Mouse (Mus musculus) intestine, embryonic 14.5 days (tissue): Measurements from ENCODE around the gene Cry1. TPM values are rescaled to one million over a fixed set of nuclear protein-coding genes. Genes with fewer than 3 reads are reported as not detected.

Experiments used
- ATAC-seq: fragments of 200-750 bp; cut with Nextera tagmentation; replicated peaks from 2 replicates; pipeline ENCODE4 v1.8.0; 2017; ENCODE audit warnings: low read depth, moderate number of reproducible peaks, moderate TSS enrichment, moderate library complexity; ENCODE audit not compliant: low FRiP score, low TSS enrichment
- DNase-seq: peaks from one replicate; pipeline ENCODE4 v3.0.0-alpha.2; 2018; ENCODE audit warnings: low spot score
- H3K27ac ChIP-seq: fragments of 300-500 bp; sonication (generic); 2 replicates; pipeline ENCODE4 v1.5.1; 2014; ENCODE audit warnings: low read depth, mild to moderate bottlenecking, control low read depth
- H3K27me3 ChIP-seq: fragments of 300-500 bp; sonication (generic); replicated peaks from 2 replicates; pipeline ENCODE4 v1.6.1; 2014; ENCODE audit warnings: low read length, control low read depth; ENCODE audit not compliant: control insufficient read depth, insufficient read depth
- H3K36me3 ChIP-seq: fragments of 300-500 bp; sonication (generic); 2 replicates; pipeline ENCODE4 v1.6.1; 2014; ENCODE audit warnings: low read length, control low read depth; ENCODE audit not compliant: control insufficient read depth, insufficient read depth
- H3K4me1 ChIP-seq: fragments of 300-500 bp; sonication (generic); replicated peaks from 2 replicates; pipeline ENCODE4 v1.6.1; 2014; ENCODE audit warnings: low read length, control low read depth, mixed read lengths; ENCODE audit not compliant: control insufficient read depth, insufficient read depth
- H3K4me2 ChIP-seq: fragments of 300-500 bp; sonication (generic); 2 replicates; pipeline ENCODE4 v1.6.1; 2014; ENCODE audit warnings: low read length
- H3K4me3 ChIP-seq: fragments of 300-500 bp; sonication (generic); 2 replicates; pipeline ENCODE4 v1.5.1; 2014; ENCODE audit warnings: low read depth, low read length, control low read depth, mixed read lengths
- H3K9ac ChIP-seq: fragments of 300-500 bp; sonication (generic); 2 replicates; pipeline ENCODE4 v1.6.1; 2014; ENCODE audit warnings: mild to moderate bottlenecking, low read length
- H3K9me3 ChIP-seq: fragments of 300-500 bp; sonication (generic); 2 replicates; pipeline ENCODE4 v1.6.1; 2016; ENCODE audit warnings: low read length, control low read depth; ENCODE audit not compliant: control insufficient read depth
- WGBS: fragments of 180-500 bp; shearing (Covaris S2); extraction: QIAGEN DNeasy Blood & Tissue Kit; methylation state at CpG from one replicate; pipeline ENCODE4 v1.1.7; 2014; 5-methylcytosine and 5-hydroxymethylcytosine counted together
- polyA plus RNA-seq: library from polyadenylated mRNA; unstranded; fragments of >200 nt; fragmentation: Nextera tagmentation; extraction: Ambion mirVana; gene quantifications from 2 replicates; pipeline ENCODE4 v1.2.1, GENCODE M21; 2014

Gene Cry1
- polyA plus RNA-seq, 1 experiment from 2014 or later: 24.8 TPM

DNA sequence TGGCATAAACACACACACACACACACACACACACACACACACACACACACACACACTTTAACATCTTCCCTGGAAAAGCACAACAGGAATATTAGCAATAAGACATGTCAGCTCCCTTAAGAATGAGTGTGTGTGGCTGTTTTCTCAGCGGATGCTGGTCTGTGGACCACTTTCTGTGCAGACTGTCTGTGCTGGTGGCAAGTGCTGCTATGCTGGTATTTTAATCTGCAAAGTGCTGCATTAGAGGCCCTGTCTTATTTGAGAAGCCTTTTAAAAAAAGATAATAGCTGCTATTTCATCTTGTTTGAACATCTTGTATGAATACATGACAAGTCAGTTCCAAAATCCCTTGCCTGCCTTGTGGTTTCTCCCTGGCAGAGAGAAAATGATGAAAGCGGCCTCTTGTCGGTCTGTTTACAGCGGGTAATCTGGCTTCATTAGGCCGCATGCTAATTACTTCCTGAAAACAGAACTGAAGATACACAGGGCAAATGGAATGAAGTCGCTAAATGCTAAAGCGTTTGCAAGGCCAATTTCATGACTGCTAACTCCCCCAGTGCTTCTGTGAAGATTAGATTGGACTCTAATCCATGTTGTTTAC is 19.5 kb upstream of the Cry1 start:
- 36% methylated on average over 7 of the region's 7 CpGs for WGBS
- no peak for ATAC-seq

DNA sequence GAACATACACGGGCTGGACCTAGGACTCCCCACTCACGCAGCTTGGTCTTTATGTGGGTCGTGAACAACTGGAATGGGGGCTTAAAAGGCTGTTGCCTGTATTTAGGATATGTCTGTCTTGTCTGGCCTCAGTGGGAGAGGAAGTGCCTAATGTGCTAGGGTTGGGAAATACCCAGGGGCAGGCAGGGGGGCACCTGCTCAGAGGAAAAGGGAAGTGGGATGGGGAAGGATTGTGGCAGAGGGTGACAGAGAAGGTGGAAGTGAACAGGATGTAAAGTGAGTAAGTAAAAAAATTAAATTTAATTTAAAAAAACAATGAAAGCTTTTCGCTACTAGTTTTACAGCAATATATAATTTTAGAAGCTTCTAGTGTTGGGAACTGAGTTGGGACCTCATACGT is 9.7 kb upstream of the Cry1 start:
- no peak overlapping the region for H3K4me3 ChIP-seq
- no peaks in the 10 kb centered on the region for H3K36me3 ChIP-seq
- DNase-seq (no peak), ATAC-seq (no peak)
- no peaks in the 10 kb centered on the region for H3K27me3 ChIP-seq
- H3K9me3 ChIP-seq: no peaks in the 10 kb centered on the region
- WGBS: 85% methylated on average over 5 of the region's 5 CpGs
- H3K27ac ChIP-seq: no peak overlapping the region
- no peaks in the 10 kb centered on the region for H3K4me1 ChIP-seq
- no peak overlapping the region for H3K4me2 ChIP-seq
- no peak overlapping the region for H3K9ac ChIP-seq

More for the DNA sequence above, 19.5 kb upstream of the Cry1 start:
- H3K4me1 ChIP-seq: no peaks in the 10 kb centered on the region
- H3K27ac ChIP-seq: no peak overlapping the region
- H3K9me3 ChIP-seq: no peaks in the 10 kb centered on the region
- H3K36me3 ChIP-seq: no peaks in the 10 kb centered on the region
- no peak for DNase-seq
- no peak overlapping the region for H3K4me2 ChIP-seq
- H3K27me3 ChIP-seq: no peaks in the 10 kb centered on the region
- no peak overlapping the region for H3K4me3 ChIP-seq
- H3K9ac ChIP-seq: no peak overlapping the region

DNA sequence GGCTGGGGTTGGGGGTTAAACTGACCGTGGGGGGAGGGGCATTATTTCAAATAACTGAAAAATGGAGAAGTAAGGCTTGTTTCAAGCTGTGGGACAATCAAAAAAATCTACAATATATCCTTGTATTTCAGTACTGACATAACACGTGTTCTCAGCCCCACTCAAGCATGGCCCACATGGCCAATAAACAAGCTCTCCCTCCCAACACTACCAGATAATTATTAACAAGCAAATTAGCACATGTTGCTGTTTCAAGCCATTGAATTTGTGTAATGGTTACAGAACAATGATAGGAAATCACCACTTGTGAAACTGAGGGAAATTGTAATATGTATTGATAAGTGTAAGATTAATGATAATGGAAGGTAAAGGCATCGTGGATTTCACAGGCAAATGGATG is 8.5 kb upstream of the Cry1 start:
- H3K27me3 ChIP-seq: no peaks in the 10 kb centered on the region
- no peak overlapping the region for H3K4me2 ChIP-seq
- ATAC-seq (no peak), DNase-seq (no peak)
- H3K36me3 ChIP-seq: no peaks in the 10 kb centered on the region
- H3K4me1 ChIP-seq: no peaks in the 10 kb centered on the region
- no peak overlapping the region for H3K4me3 ChIP-seq
- no peak overlapping the region for H3K9ac ChIP-seq
- no peaks in the 10 kb centered on the region for H3K9me3 ChIP-seq
- WGBS: 70% methylated on average over 3 of the region's 3 CpGs
- no peak overlapping the region for H3K27ac ChIP-seq

DNA sequence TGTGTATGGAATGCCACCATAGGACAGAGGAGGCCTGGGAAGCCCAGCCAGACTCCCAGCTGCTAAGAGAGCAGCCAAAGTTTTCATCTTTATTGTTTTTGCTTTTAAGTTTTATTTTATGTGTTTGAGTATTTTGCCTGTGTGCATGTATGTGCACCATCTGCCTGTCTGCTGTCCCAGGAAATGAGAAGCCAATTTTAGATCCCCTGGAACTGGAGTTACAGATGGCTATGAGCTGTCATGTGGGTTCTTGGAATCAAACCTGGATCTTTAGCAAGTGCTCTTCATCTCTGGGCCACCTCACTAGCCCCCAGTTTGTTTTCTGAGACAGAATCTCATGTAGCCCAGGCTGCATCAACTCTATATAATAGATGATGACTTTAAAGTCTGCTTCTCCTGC is 5.8 kb upstream of the Cry1 start:
- no peak overlapping the region for H3K4me3 ChIP-seq
- no peaks in the 10 kb centered on the region for H3K4me1 ChIP-seq
- H3K27ac ChIP-seq: no peak overlapping the region
- no peaks in the 10 kb centered on the region for H3K9me3 ChIP-seq
- H3K9ac ChIP-seq: no peak overlapping the region
- ATAC-seq (no peak), DNase-seq (no peak)
- H3K4me2 ChIP-seq: no peak overlapping the region
- H3K27me3 ChIP-seq: no peaks in the 10 kb centered on the region
- H3K36me3 ChIP-seq: no peaks in the 10 kb centered on the region

DNA sequence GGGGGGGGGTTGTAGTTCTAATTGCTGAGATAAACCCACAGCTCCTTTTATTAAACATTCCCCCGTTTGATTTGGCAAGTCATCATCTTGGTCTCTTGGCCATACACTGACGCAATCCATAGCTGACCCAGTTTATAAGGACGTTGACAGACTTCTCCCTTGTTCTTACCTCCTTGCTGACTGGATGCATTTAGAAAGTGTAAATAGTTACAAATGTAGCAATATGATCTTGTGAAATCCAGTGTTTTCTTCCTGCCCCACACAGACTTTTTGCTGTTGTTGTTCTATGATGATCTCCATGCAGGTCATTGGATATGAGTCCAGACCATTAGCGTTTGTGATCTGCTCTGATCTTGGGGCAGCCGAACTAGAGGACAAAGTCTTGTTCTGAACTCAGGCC is 5.1 kb upstream of the Cry1 start:
- no peaks in the 10 kb centered on the region for H3K36me3 ChIP-seq
- H3K4me2 ChIP-seq: no peak overlapping the region
- no peaks in the 10 kb centered on the region for H3K27me3 ChIP-seq
- ATAC-seq (no peak), DNase-seq (no peak)
- no peak overlapping the region for H3K4me3 ChIP-seq
- 80% methylated on average over 5 of the region's 5 CpGs for WGBS
- H3K9ac ChIP-seq: no peak overlapping the region
- H3K27ac ChIP-seq: no peak overlapping the region
- H3K9me3 ChIP-seq: no peaks in the 10 kb centered on the region
- H3K4me1 ChIP-seq: no peaks in the 10 kb centered on the region

DNA sequence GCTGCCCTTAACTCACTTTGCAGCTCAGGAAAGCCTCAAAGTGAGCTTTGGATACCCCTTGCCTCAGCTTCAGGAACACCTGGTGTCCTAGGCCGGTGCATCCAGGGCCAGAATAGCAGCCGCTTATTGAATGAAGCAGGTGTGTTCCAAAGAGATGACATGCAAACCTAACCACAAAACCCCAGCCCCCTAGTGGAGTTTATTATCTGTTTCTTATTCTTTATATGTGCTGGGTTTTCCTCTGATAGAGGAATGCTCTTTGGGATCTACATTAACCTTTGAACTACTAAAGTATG is 1.6 kb upstream of the Cry1 start:
- Histone ChIP-seq H3K27me3 (no peaks in the 10 kb centered on the region), H3K36me3 (no peaks in the 10 kb centered on the region), H3K4me1 (peaks cover 8% of the 10 kb centered on the region), H3K4me3 (no peak overlapping the region), H3K27ac (no peak overlapping the region), H3K9me3 (no peaks in the 10 kb centered on the region), H3K4me2 (no peak overlapping the region), H3K9ac (no peak overlapping the region)
- WGBS: 92% methylated on average over 2 of the region's 2 CpGs
- ATAC-seq (no peak), DNase-seq (no peak)

DNA sequence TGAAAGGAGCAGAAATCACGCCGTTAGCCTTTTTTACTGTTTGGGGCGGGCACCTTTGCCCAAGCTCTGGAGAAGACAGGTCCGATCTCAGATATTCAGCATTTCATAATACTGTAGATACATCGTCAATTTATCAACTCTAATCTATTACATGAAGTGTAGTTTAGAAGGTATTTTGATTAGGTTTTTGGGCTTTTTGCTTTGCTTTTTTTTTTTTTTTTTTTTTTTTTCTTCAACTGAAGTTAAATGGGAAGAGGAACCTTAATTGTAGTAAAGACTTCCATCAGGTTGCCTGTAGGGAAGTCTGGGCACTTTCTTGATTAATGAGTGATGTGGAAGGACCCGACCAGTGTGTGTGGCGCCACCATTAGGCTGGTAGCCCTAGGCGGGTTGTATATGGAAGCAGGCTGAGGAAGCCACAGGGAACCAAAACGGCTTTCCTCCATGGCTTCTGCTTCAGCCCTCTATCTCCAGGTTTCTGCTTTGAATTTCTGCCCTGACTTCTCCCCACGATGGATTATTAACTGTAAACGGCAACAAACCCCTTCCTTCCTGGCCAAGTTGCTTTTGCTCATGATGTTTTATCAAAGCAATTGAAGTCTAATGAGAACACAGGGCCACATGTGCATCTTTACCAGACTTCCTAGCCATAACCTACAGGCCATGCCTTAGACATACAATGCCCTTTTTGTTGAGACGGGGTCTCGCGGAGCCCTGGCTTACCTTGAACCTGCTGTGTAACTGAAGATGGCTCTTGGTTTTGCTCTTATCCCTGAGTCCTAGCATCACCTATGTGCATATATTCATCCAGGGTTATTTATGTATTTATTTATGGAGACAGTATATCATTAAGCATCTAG is 1.0 kb upstream of the Cry1 start:
- 26% methylated on average over 14 of the region's 14 CpGs for WGBS
- DNase-seq (peak; percentile 57), ATAC-seq (no peak)
- H3K4me3 ChIP-seq: peak overlapping the region; percentile 85
- no peaks in the 10 kb centered on the region for H3K9me3 ChIP-seq
- no peaks in the 10 kb centered on the region for H3K36me3 ChIP-seq
- peak overlapping the region; percentile 80 for H3K9ac ChIP-seq
- peak overlapping the region; percentile 90 for H3K27ac ChIP-seq
- H3K27me3 ChIP-seq: no peaks in the 10 kb centered on the region
- H3K4me1 ChIP-seq: peaks cover 8% of the 10 kb centered on the region
- peak overlapping the region; percentile 98 for H3K4me2 ChIP-seq

DNA sequence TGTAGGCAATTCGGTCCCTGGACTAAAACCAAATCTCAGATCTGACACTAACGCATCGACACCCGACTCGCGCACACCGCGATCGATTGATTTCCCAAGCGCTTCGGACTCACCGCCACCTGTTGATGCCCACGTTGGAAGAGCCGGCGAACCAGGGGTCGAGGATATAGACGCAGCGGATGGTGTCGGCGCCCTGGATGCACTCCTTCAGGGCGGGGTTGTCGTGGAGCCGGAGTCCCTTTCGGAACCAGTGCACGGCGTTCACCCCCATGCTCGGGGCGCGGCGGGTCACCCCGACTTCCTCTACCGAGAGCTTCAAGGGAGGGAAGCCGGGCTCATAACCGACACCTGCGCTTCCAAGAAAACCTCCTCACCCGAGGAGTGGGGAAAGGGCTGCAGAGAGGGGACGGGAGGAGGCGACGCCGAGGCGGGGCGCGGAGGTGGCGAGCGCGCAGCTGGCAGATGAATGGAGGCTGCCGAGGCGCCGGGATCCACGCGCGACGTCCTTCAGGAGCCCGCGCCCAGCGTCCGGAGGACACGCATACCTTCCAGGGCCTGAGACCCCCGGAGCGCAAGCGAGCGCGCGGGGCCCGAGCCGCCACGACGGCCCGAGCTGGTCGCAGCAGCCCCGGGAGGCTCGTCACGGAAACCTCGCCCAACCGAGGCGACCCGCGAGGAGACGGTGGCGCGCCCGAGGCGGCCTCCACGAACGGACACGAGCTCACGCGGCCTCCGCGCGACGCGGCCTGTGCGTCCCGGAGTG is 482 bp downstream of the Cry1 start:
- WGBS: under 1% methylated on average over 81 of the region's 95 CpGs
- peak; percentile 52 for ATAC-seq
- peak overlapping the region; percentile 80 for H3K9ac ChIP-seq
- H3K9me3 ChIP-seq: no peaks in the 10 kb centered on the region
- H3K36me3 ChIP-seq: no peaks in the 10 kb centered on the region
- DNase-seq: no peak
- H3K4me3 ChIP-seq: peak overlapping the region; percentile 85
- peak overlapping the region; percentile 90 for H3K27ac ChIP-seq
- H3K27me3 ChIP-seq: no peaks in the 10 kb centered on the region
- H3K4me1 ChIP-seq: peaks cover 8% of the 10 kb centered on the region
- peak overlapping the region; percentile 98 for H3K4me2 ChIP-seq
